Mouse (Mus musculus) heart, embryonic 10.5 days (tissue): Measurements from ENCODE around the gene Slc25a20. TPM values are rescaled to one million over a fixed set of nuclear protein-coding genes. Genes with fewer than 3 reads are reported as not detected.

Experiments used
- DNase-seq: peaks from one replicate; pipeline ENCODE4 v3.0.0-alpha.2; 2017; ENCODE audit warnings: low spot score
- H3K27ac ChIP-seq: fragments of 300-500 bp; sonication (generic); 2 replicates; pipeline ENCODE4 v1.5.1; 2016; ENCODE audit warnings: mild to moderate bottlenecking
- H3K27me3 ChIP-seq: fragments of 300-500 bp; sonication (generic); 2 replicates; pipeline ENCODE4 v1.6.1; 2016; ENCODE audit warnings: mild to moderate bottlenecking; ENCODE audit not compliant: poor library complexity, insufficient read depth, severe bottlenecking
- H3K36me3 ChIP-seq: fragments of 300-500 bp; sonication (generic); 2 replicates; pipeline ENCODE4 v1.6.1; 2016; ENCODE audit warnings: mild to moderate bottlenecking, moderate library complexity
- H3K4me1 ChIP-seq: fragments of 300-500 bp; sonication (generic); 2 replicates; pipeline ENCODE4 v1.6.1; 2016; ENCODE audit warnings: mild to moderate bottlenecking
- H3K4me3 ChIP-seq: fragments of 300-500 bp; sonication (generic); 2 replicates; pipeline ENCODE4 v1.5.1; 2016; ENCODE audit warnings: mild to moderate bottlenecking, moderate library complexity
- H3K9me3 ChIP-seq: fragments of 300-500 bp; sonication (generic); 2 replicates; pipeline ENCODE4 v1.6.1; 2016; ENCODE audit warnings: mild to moderate bottlenecking, moderate library complexity
- WGBS: fragments of 180-500 bp; shearing (Covaris S2); methylation state at CpG from one replicate; pipeline ENCODE4 v1.1.7; 2016; 5-methylcytosine and 5-hydroxymethylcytosine counted together
- polyA plus RNA-seq: library from polyadenylated mRNA; unstranded; fragments of >200 nt; fragmentation: Nextera tagmentation; extraction: Ambion mirVana; gene quantifications from 2 replicates; pipeline ENCODE4 v1.2.1, GENCODE M21; 2016

Gene Slc25a20
- polyA plus RNA-seq, result 53.0 and 53.7 TPM in 2 replicates

GRCm38 (mm10) chr9:108661677-108662612 lies at the start of gene Slc25a20:
Gene Slc25a20 (plus strand): TSS chr9:108662088.
- H3K4me3 ChIP-seq, result peak within 1 kb of the TSS; percentile 88
- peak within 1 kb of the TSS; percentile 89 for H3K27ac ChIP-seq
- 4% methylated on average over 33 of the region's 37 CpGs for WGBS
- DNase-seq, result peak; percentile 95
- H3K9me3 ChIP-seq, result no peaks in the 10 kb centered on the region
- H3K36me3 ChIP-seq, result 0 out of 2 replicates have a peak, but pooled peaks cover 3% of the 10 kb centered on the region
- H3K4me1 ChIP-seq, result peaks cover 14% of the 10 kb centered on the region
- no peaks in the 10 kb centered on the region for H3K27me3 ChIP-seq

DNA sequence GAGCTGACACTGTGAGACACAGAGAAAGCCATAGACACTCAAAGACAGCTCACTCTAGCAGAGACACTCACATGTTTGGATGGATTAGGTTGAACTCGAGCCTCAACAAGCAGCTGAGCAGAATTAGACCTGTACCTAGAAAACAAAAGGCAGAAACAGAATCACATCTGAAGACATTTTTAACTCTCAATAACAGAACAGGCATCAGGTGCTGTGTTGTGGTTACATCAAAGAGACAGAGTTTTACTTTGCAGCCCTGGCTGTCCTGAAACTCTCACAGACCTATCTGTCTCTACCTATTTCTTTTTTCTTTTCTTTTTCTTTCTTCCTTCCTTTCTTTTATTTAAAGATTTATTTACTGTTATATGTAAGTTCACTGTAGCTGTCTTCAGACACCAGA lies 44.6 kb upstream of the Slc25a20 start:
- no peak overlapping the region for H3K27ac ChIP-seq
- H3K36me3 ChIP-seq, result peaks cover 80% of the 10 kb centered on the region
- DNase-seq, result no peak
- H3K9me3 ChIP-seq, result no peaks in the 10 kb centered on the region
- no peaks in the 10 kb centered on the region for H3K4me1 ChIP-seq
- WGBS, result 85% methylated on average over 1 of the region's 1 CpGs
- H3K4me3 ChIP-seq, result no peak overlapping the region
- H3K27me3 ChIP-seq, result no peaks in the 10 kb centered on the region

- Histone ChIP-seq H3K27me3 (no peaks in the 10 kb centered on the region), H3K4me1 (peaks cover 8% of the 10 kb centered on the region), H3K36me3 (peaks cover 45% of the 10 kb centered on the region), H3K4me3 (no peak overlapping the region), H3K9me3 (no peaks in the 10 kb centered on the region), H3K27ac (peak overlapping the region; percentile 78)
- 57% methylated on average over 2 of the region's 2 CpGs for WGBS
- no peak for DNase-seq
These were observed 35.4 kb upstream of the Slc25a20 start for GRCm38 (mm10) chr9:108626498-108626897.

- Histone ChIP-seq H3K36me3 (peaks cover 46% of the 10 kb centered on the region), H3K9me3 (no peaks in the 10 kb centered on the region), H3K4me1 (peaks cover 17% of the 10 kb centered on the region), H3K4me3 (no peak overlapping the region), H3K27me3 (no peaks in the 10 kb centered on the region), H3K27ac (no peak overlapping the region)
- WGBS, result 62% methylated on average over 4 of the region's 4 CpGs
- DNase-seq, result no peak
These were observed 33.7 kb upstream of the Slc25a20 start for GRCm38 (mm10) chr9:108628141-108628540.

- Histone ChIP-seq H3K9me3 (no peaks in the 10 kb centered on the region), H3K36me3 (peaks cover 48% of the 10 kb centered on the region), H3K4me1 (peaks cover 17% of the 10 kb centered on the region), H3K4me3 (no peak overlapping the region), H3K27ac (no peak overlapping the region), H3K27me3 (no peaks in the 10 kb centered on the region)
- 72% methylated on average over 1 of the region's 1 CpGs for WGBS
- no peak for DNase-seq
These were observed 31.2 kb upstream of the Slc25a20 start for GRCm38 (mm10) chr9:108630683-108631082.

GRCm38 (mm10) chr9:108631631-108632256 lies 30.1 kb upstream of the Slc25a20 start:
- Histone ChIP-seq H3K4me1 (peaks cover 12% of the 10 kb centered on the region), H3K36me3 (peaks cover 46% of the 10 kb centered on the region), H3K9me3 (no peaks in the 10 kb centered on the region), H3K4me3 (no peak overlapping the region), H3K27ac (no peak overlapping the region), H3K27me3 (no peaks in the 10 kb centered on the region)
- 62% methylated on average over 5 of the region's 5 CpGs for WGBS
- DNase-seq, result no peak

GRCm38 (mm10) chr9:108632375-108632774 lies 29.5 kb upstream of the Slc25a20 start:
- Histone ChIP-seq H3K36me3 (peaks cover 45% of the 10 kb centered on the region), H3K9me3 (no peaks in the 10 kb centered on the region), H3K27ac (no peak overlapping the region), H3K27me3 (no peaks in the 10 kb centered on the region), H3K4me3 (no peak overlapping the region), H3K4me1 (peaks cover 9% of the 10 kb centered on the region)
- WGBS, result 81% methylated on average over 5 of the region's 5 CpGs
- no peak for DNase-seq

DNA sequence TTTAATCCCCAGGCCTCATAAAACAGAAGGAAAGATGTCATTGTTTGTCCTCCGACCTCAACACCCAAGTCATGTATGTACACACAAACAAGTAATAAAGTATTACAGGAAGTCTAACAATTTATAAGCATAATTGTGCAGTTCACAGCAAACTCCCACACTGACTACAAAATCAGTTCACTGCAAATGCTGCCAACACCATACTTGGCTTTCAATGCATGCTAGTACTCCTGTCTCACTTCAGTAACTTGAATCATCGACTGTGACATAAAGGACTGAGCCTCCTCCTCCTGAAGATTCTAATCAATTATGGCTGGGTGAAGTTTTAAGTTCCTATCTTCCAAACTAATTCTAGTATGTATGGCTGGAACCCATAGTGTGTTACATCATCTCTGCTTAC lies 28.0 kb upstream of the Slc25a20 start:
- H3K36me3 ChIP-seq, result peaks cover 39% of the 10 kb centered on the region
- no peak overlapping the region for H3K27ac ChIP-seq
- H3K27me3 ChIP-seq, result no peaks in the 10 kb centered on the region
- H3K4me1 ChIP-seq, result peaks cover 9% of the 10 kb centered on the region
- DNase-seq, result no peak
- WGBS, result 83% methylated on average over 2 of the region's 2 CpGs
- no peaks in the 10 kb centered on the region for H3K9me3 ChIP-seq
- H3K4me3 ChIP-seq, result no peak overlapping the region

DNA sequence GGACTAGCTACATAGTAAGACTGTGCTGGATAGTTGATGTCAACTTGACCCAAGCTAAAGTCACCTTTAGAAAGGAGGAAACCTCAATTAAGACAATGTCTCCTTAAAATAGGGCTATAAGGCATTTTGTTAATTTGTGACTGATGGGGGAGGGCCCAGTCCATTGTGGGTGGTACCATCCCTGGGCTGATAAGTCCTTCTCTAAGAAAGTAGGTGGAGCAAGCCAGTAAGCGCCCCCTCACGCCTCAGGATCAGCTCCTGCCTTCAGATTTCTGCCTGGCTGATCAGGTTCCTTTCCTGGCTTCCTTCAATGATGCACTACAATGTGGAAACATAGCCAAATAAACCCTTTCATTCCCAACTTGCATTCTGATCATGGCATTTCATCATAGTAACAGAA lies 26.5 kb upstream of the Slc25a20 start:
- H3K36me3 ChIP-seq, result peaks cover 38% of the 10 kb centered on the region

GRCm38 (mm10) chr9:108639825-108640224 lies 22.1 kb upstream of the Slc25a20 start:
- H3K4me3 ChIP-seq, result no peak overlapping the region
- no peaks in the 10 kb centered on the region for H3K27me3 ChIP-seq
- H3K9me3 ChIP-seq, result no peaks in the 10 kb centered on the region
- no peak overlapping the region for H3K27ac ChIP-seq
- H3K4me1 ChIP-seq, result no peaks in the 10 kb centered on the region
- no peak for DNase-seq
- peaks cover 56% of the 10 kb centered on the region for H3K36me3 ChIP-seq
- WGBS, result 94% methylated on average over 2 of the region's 2 CpGs

More for the DNA sequence above, 26.5 kb upstream of the Slc25a20 start:
- DNase-seq, result no peak
- H3K4me1 ChIP-seq, result peaks cover 9% of the 10 kb centered on the region
- H3K27me3 ChIP-seq, result no peaks in the 10 kb centered on the region
- WGBS, result 75% methylated on average over 2 of the region's 2 CpGs
- H3K9me3 ChIP-seq, result no peaks in the 10 kb centered on the region
- no peak overlapping the region for H3K4me3 ChIP-seq
- no peak overlapping the region for H3K27ac ChIP-seq

DNA sequence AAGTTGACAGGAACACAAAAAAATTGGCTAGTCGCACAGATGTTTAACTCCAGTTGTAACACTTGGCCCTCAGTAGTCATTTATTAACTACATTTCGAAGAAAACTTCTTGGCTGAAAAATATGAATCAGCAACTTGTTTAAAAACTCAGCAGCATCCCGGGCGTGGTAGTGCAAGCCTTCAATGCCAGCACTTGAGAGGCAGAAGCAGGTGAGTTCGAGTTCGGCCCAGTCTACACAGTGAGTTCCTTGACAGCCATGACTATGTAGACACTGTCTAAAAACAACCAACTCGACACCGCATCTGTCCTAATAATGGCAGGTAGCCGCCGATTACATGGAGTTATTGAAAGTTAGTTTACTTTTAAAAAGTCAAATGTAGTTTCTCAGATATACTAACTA lies 13.7 kb upstream of the Slc25a20 start:
- H3K27me3 ChIP-seq, result no peaks in the 10 kb centered on the region
- peak overlapping the region; percentile 98 for H3K27ac ChIP-seq
- H3K4me3 ChIP-seq, result peak overlapping the region; percentile 99
- WGBS, result 39% methylated on average over 10 of the region's 10 CpGs
- DNase-seq, result no peak
- H3K4me1 ChIP-seq, result peaks cover 13% of the 10 kb centered on the region
- H3K9me3 ChIP-seq, result no peaks in the 10 kb centered on the region
- peaks cover 7% of the 10 kb centered on the region; the same call in 1 of the 2 replicates for H3K36me3 ChIP-seq

DNA sequence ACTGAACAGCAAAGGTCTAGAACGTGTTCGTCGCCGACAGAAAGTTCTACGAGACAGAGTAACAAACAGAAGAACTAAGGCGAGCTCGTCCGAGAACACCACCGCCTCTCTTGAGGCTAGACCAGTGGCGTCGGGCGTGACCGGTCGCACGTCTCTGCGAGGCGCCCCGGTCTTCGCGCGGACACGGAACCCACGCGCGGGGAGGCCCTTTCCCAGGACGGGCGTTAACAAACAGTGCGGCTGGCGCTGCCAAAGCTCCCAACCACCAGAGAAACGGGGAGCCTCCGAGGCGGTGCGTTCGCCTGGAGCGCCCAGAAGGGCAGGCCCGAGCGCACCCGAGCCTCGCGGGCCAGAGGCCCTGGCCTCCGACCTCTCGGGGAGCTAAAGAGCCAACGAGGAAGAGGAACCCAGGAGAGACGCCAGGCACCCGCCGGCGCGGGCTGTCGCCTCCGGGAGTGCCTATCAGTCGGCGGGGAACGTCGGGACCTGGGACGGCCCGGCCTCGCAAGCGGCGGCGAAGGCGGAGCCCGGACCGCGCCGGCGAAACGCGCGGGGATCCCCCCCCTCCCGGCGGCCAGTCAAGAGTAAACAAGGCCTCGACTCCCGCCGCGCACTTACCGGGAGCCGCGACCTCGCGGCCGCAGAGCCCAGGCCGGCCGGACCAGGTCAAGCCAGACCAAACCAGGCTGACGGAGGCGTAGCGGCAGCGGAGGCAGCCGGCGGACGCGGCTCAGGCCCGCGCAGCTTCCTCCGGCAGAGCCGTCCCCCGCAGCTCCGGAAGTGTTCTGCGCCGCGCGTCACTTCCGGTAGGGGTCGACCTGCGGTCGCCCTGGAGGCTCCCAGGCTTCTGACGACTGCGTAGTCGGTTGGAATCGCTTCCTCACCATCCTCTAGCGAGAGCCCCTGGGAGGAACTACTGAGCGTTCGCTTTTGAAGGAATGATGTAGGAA lies 13.0 kb upstream of the Slc25a20 start, which contains the start of gene Arih2:
Gene Arih2 (minus strand): TSS at position 776 of the 950 bp plus-strand sequence.
- peak within 1 kb of the TSS; percentile 99 for H3K4me3 ChIP-seq
- WGBS, result under 1% methylated on average over 111 of the region's 112 CpGs
- H3K4me1 ChIP-seq, result peaks cover 13% of the 10 kb centered on the region
- H3K27ac ChIP-seq, result peak within 1 kb of the TSS; percentile 98
- H3K36me3 ChIP-seq, result peaks cover 3% of the 10 kb centered on the region; the same call in 1 of the 2 replicates
- peak; percentile 95 for DNase-seq
- H3K9me3 ChIP-seq, result no peaks in the 10 kb centered on the region
- no peaks in the 10 kb centered on the region for H3K27me3 ChIP-seq
